Mouse (Mus musculus) embryonic facial prominence, embryonic 13.5 days (tissue): ENCODE data around the gene Kcnj1. TPM values are rescaled to one million over a fixed set of nuclear protein-coding genes. Genes with fewer than 3 reads are reported as not detected.

Source experiments
- polyA plus RNA-seq: library from polyadenylated mRNA; unstranded; fragments of >200 nt; fragmentation: Nextera tagmentation; extraction: Ambion mirVana; gene quantifications from 2 replicates; pipeline ENCODE4 v1.2.1, GENCODE M21; 2015

Kcnj1 gene
- polyA plus RNA-seq, 1 experiment from 2014 or later = not detected

Other genes starting within 250 kb of the Kcnj1 start
- gene Kcnj5, start 28.1 kb upstream of the Kcnj1 start, polyA plus RNA-seq = 0.32 and 0.74 TPM in 2 replicates
- 24.1 and 26.7 TPM in 2 replicates for gene Fli1, start 170.4 kb downstream of the Kcnj1 start, polyA plus RNA-seq